Mouse (Mus musculus) myocyte (in vitro differentiated cells): ENCODE measurements around the gene Ttc28.

Source experiments
- MYOG ChIP-seq, 3 experiments: IDR thresholded peaks; one replicate each; pipeline ENCODE4 v1.6.1; 2011; ENCODE audit warnings: control low read depth in 2 of 3, low read depth in 2 of 3, mild to moderate bottlenecking in 2 of 3; ENCODE audit not compliant: insufficient read length in 2 of 3, control insufficient read depth in 1 of 3, insufficient read depth in 1 of 3
- POLR2A ChIP-seq: IDR thresholded peaks from one replicate; pipeline ENCODE4 v1.6.1; 2011; ENCODE audit warnings: low read depth, mild to moderate bottlenecking, control low read depth, moderate library complexity; ENCODE audit not compliant: insufficient read length
- USF1 ChIP-seq: IDR thresholded peaks from one replicate; pipeline ENCODE4 v1.6.1; 2011; ENCODE audit warnings: low read depth, mild to moderate bottlenecking, control low read depth, moderate library complexity

DNA sequence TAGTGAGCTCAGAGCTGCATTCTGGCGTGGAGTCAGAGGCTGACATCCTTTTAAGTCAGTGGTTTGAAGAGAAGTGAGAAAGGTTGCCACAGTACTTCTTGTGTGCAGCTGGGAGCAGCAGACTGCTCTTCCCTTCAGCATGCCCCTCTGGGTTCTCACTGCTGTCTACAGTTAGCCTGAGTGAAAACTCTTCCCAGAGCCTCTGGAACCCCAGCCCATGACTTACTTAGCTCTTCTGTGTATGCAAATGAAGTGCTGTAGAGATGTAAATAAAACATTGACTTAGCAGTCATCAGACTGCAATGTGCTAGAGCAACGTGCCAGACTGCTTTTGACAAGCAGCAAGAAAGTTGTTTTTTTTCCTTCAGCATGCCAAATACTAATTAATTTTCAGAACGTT lies 70.2 kb downstream of the Ttc28 start:
- TF ChIP-seq USF1 (no peak), POLR2A (no peak), MYOG (IDR thresholded peaks at IDR 0.05; ENCODE audit: control insufficient read depth in 1 of 3, insufficient read depth in 1 of 3, insufficient read length in 2 of 3, low read depth in 2 of 3) (no peak)
